ENCODE assay signal across 9 mouse cellular contexts in genomic region chr5:65175035-65175917, GRCm38 (mm10). TPM values are rescaled to one million over a fixed set of nuclear protein-coding genes. Genes with fewer than 3 reads are reported as not detected.
DNase-seq lines count a peak whose midpoint lies in the region; ATAC-seq lines count a peak whose summit lies in the region.
"Had no signal": no experiment of that assay in that cellular context is flagged by ENCODE, and none has a peak within 500 bp of the region (broad histone marks: within the 10 kb centered on the region; RNA-seq: fewer than 3 reads in every experiment).

No protein-coding gene starts in this region.

- H3K4me1 ChIP-seq in forebrain, embryonic 16.5 days (replicated peaks; ENCODE audit: control insufficient read depth, insufficient read depth, low read length) = peaks cover 19% of the 10 kb centered on the region

- peak overlapping the region; percentile 50; the same call in 1 of the 2 replicates for H3K27ac ChIP-seq in forebrain, embryonic 16.5 days (ENCODE audit: low read length)

- H3K36me3 ChIP-seq in forebrain, embryonic 16.5 days (ENCODE audit: control insufficient read depth, insufficient read depth) = no peaks in the 10 kb centered on the region

- peak; percentile 21 to 64 for DNase-seq in adrenal gland, adult (ENCODE audit: inconsistent age in 2 of 2, low spot score in 1 of 2)
- no peak for DNase-seq in adrenal gland, postnatal 4 days (ENCODE audit: low spot score in 2 of 2)
- DNase-seq in adrenal gland, postnatal 25 days = peak; percentile 14
- DNase-seq in layer of hippocampus, adult 9-11 months = peak; percentile 78
- DNase-seq in lung, postnatal 14 days = peak; percentile 29
- peak; percentile 90 for DNase-seq in telencephalon, adult 2 months (ENCODE audit: low read depth, low spot score)
- DNase-seq in gastrocnemius, adult 8-10 months (ENCODE audit: low spot score in 2 of 2) = no peak

- H3K9me3 ChIP-seq in forebrain, embryonic 16.5 days (ENCODE audit: control insufficient read depth, low read length) = no peaks in the 10 kb centered on the region

- H3K4me2 ChIP-seq in forebrain, embryonic 16.5 days (ENCODE audit: low read length) = peak overlapping the region; percentile 54

- H3K27me3 ChIP-seq in forebrain, embryonic 16.5 days (replicated peaks; ENCODE audit: control insufficient read depth, insufficient read depth, low read length) = no peaks in the 10 kb centered on the region

- H3K9ac ChIP-seq in forebrain, embryonic 16.5 days (replicated peaks; ENCODE audit: low read depth, low read length) = peak overlapping the region; percentile 48

- H3K4me3 ChIP-seq in forebrain, embryonic 16.5 days (replicated peaks; ENCODE audit: low read length) = peak overlapping the region; percentile 28
- H3K4me3 ChIP-seq: myocyte had no signal

- WGBS in forebrain, embryonic 16.5 days = 53% methylated on average over 26 of the region's 26 CpGs

- peak; percentile 88 for ATAC-seq in forebrain, embryonic 16.5 days

RNA-seq across cellular contexts. Expression of gene Wdr19, which starts 24.2 kb away (rescaled TPM):
- 10 to 100 TPM; 15.6 to 17.8 TPM for total RNA-seq in adrenal gland, postnatal 4 days (2021)
- total RNA-seq in adrenal gland, postnatal 25 days (2021) = 12.3 and 13.6 TPM in 2 replicates
- 13.6 and 14.9 TPM in 2 replicates for polyA plus RNA-seq in forebrain, embryonic 16.5 days (2015; fragmentation: Nextera tagmentation; extraction: Ambion mirVana)
- 1 to 10 TPM in 3 of 4 experiments, under 1 TPM in 1; 0.56 to 1.4 (median 1.1) TPM for total RNA-seq in gastrocnemius, adult 8-10 months (2022)

Comparison
In these comparisons a context has a peak if more than half of its experiments do, and no peak if none do; other contexts are left out.
1. DNase-seq: peak in adrenal gland, adult (2 of 2), adrenal gland, postnatal 25 days (single experiment), layer of hippocampus, adult 9-11 months (single experiment), lung, postnatal 14 days (single experiment) and telencephalon, adult 2 months (single experiment); none in adrenal gland, postnatal 4 days (0 of 2) and gastrocnemius, adult 8-10 months (0 of 2).